9 mouse cellular contexts compared by ENCODE assay signal in genomic region chr4:82502611-82503010, GRCm38 (mm10).
A peak's percentile ranks its signal among the peaks of the same experiment; 100 is the strongest.
DNase-seq lines count a peak whose midpoint lies in the region; ATAC-seq and TF ChIP-seq lines count a peak whose summit lies in the region.
"Had no signal": no experiment of that assay in that cellular context is flagged by ENCODE, and none has a peak within 500 bp of the region (broad histone marks: within the 10 kb centered on the region; RNA-seq: fewer than 3 reads in every experiment).

No protein-coding gene starts in this region.

- TF ChIP-seq CTCF in brain, embryonic 14.5 days (IDR thresholded peaks at IDR 0.05; ENCODE audit: borderline replicate concordance, extremely low read depth, insufficient read depth, insufficient read length) = no peak
- no peak for TF ChIP-seq CTCF in liver, postnatal 0 days (IDR thresholded peaks at IDR 0.05; ENCODE audit: low read depth)

- no peaks in the 10 kb centered on the region for H3K27me3 ChIP-seq in heart, embryonic 12.5 days (replicated peaks)
- no peaks in the 10 kb centered on the region for H3K27me3 ChIP-seq in hindbrain, embryonic 12.5 days
- peaks cover 30% of the 10 kb centered on the region for H3K27me3 ChIP-seq in liver, postnatal 0 days (ENCODE audit: insufficient read depth, low read length)

- no peak for TF ChIP-seq POLR2A in brain, embryonic 14.5 days (IDR thresholded peaks at IDR 0.05; ENCODE audit: borderline replicate concordance, extremely low read depth, insufficient read depth, insufficient read length, poor library complexity, severe bottlenecking)

- peak overlapping the region; percentile 80 for H3K9ac ChIP-seq in heart, embryonic 12.5 days
- peak overlapping the region; percentile 59 for H3K9ac ChIP-seq in hindbrain, embryonic 12.5 days
- H3K9ac ChIP-seq in liver, postnatal 0 days (replicated peaks) = no peak overlapping the region

- H3K4me3 ChIP-seq in heart, embryonic 12.5 days = peak overlapping the region; percentile 99
- H3K4me3 ChIP-seq in hindbrain, embryonic 12.5 days = peak overlapping the region; percentile 73
- H3K4me3 ChIP-seq in liver, postnatal 0 days (ENCODE audit: low read depth, low read length) = peak overlapping the region; percentile 71

- TF ChIP-seq EP300 in liver, postnatal 0 days (IDR thresholded peaks at IDR 0.05; ENCODE audit: low read depth) = no peak

- H3K36me3 ChIP-seq in heart, embryonic 12.5 days = peaks cover 9% of the 10 kb centered on the region
- H3K36me3 ChIP-seq in hindbrain, embryonic 12.5 days = peaks cover 9% of the 10 kb centered on the region
- H3K36me3 ChIP-seq in liver, postnatal 0 days (replicated peaks; ENCODE audit: insufficient read depth, low read length) = no peaks in the 10 kb centered on the region; the same call in 1 of the 2 replicates

- H3K4me2 ChIP-seq in heart, embryonic 12.5 days = peak overlapping the region; percentile 61
- peak overlapping the region; percentile 95 for H3K4me2 ChIP-seq in hindbrain, embryonic 12.5 days (replicated peaks)
- peak overlapping the region; percentile 75 for H3K4me2 ChIP-seq in liver, postnatal 0 days (ENCODE audit: low read depth, low read length)

- peaks cover 35% of the 10 kb centered on the region for H3K4me1 ChIP-seq in heart, embryonic 12.5 days (replicated peaks)
- peaks cover 24% of the 10 kb centered on the region for H3K4me1 ChIP-seq in hindbrain, embryonic 12.5 days
- peaks cover 8% of the 10 kb centered on the region; the same call in 1 of the 2 replicates for H3K4me1 ChIP-seq in liver, postnatal 0 days (ENCODE audit: insufficient read depth)

- no peak for DNase-seq in heart, adult 9 months (ENCODE audit: low spot score in 2 of 2)
- DNase-seq in brain, embryonic 14.5 days (ENCODE audit: low read depth) = peak; percentile 68
- no peak for DNase-seq in liver, postnatal 0 days
- no peak for DNase-seq in urinary bladder, adult 2 months (ENCODE audit: low spot score)
- DNase-seq in adrenal gland, postnatal 14 days = no peak
- no peak for DNase-seq in layer of hippocampus, adult 8-10 months (ENCODE audit: low spot score in 2 of 2)

- ATAC-seq in heart, embryonic 12.5 days (ENCODE audit: insufficient number of reproducible peaks, low FRiP score) = no peak
- ATAC-seq in hindbrain, embryonic 12.5 days (ENCODE audit: low FRiP score) = no peak
- no peak for ATAC-seq in liver, postnatal 0 days
- ATAC-seq: CD4-positive, CD25-positive, alpha-beta regulatory T cell, adult 4 months had no signal

- H3K27ac ChIP-seq in heart, embryonic 12.5 days (ENCODE audit: poor library complexity, severe bottlenecking) = peak overlapping the region; percentile 47; the same call in 1 of the 2 replicates
- H3K27ac ChIP-seq in hindbrain, embryonic 12.5 days = no peak overlapping the region
- H3K27ac ChIP-seq in liver, postnatal 0 days (ENCODE audit: low read depth) = no peak overlapping the region

- 32% methylated on average over 2 of the region's 2 CpGs for WGBS in heart, embryonic 12.5 days
- WGBS in hindbrain, embryonic 12.5 days = 65% methylated on average over 2 of the region's 2 CpGs
- 59% methylated on average over 2 of the region's 2 CpGs for WGBS in liver, postnatal 0 days (ENCODE audit: insufficient replicate concordance)

- no peaks in the 10 kb centered on the region for H3K9me3 ChIP-seq in heart, embryonic 12.5 days (replicated peaks)
- no peaks in the 10 kb centered on the region for H3K9me3 ChIP-seq in hindbrain, embryonic 12.5 days (replicated peaks)
- H3K9me3 ChIP-seq in liver, postnatal 0 days (ENCODE audit: low read length) = no peaks in the 10 kb centered on the region
